Mouse (Mus musculus): ENCODE results near the gene Ccdc180. TPM values are rescaled to one million over a fixed set of nuclear protein-coding genes. Genes with fewer than 3 reads are reported as not detected.

Gene Ccdc180
- polyA plus RNA-seq, 1 experiment from 2014 or later: 0.14 TPM

GRCm38 (mm10) chr4:45981054-45981453 is 91.0 kb downstream of the Ccdc180 start:
- no peaks in the 10 kb centered on the region for H3K9me3 ChIP-seq
- H3K4me1 ChIP-seq (replicated peaks): no peaks in the 10 kb centered on the region
- ATAC-seq: no peak
- H3K4me2 ChIP-seq (replicated peaks): no peak overlapping the region
- H3K27me3 ChIP-seq (replicated peaks): no peaks in the 10 kb centered on the region
- H3K27ac ChIP-seq: no peak overlapping the region
- H3K9ac ChIP-seq: no peak overlapping the region
- H3K4me3 ChIP-seq (replicated peaks): no peak overlapping the region
- no peaks in the 10 kb centered on the region for H3K36me3 ChIP-seq

GRCm38 (mm10) chr4:45990427-45991135 is 100.5 kb downstream of the Ccdc180 start:
- ATAC-seq: no peak
- Histone ChIP-seq H3K9me3 (no peaks in the 10 kb centered on the region), H3K4me1 (replicated peaks) (peaks cover 5% of the 10 kb centered on the region; the same call in 1 of the 2 replicates), H3K9ac (no peak overlapping the region), H3K4me3 (replicated peaks) (no peak overlapping the region), H3K27me3 (replicated peaks) (no peaks in the 10 kb centered on the region), H3K4me2 (replicated peaks) (no peak overlapping the region), H3K36me3 (no peaks in the 10 kb centered on the region; the same call in 1 of the 2 replicates), H3K27ac (no peak overlapping the region)
- 21% methylated on average over 6 of the region's 6 CpGs for WGBS

- no peak for ATAC-seq
Measured at GRCm38 (mm10) chr4:45998536-45998935, 108.4 kb downstream of the Ccdc180 start.

More at GRCm38 (mm10) chr4:45998536-45998935, 108.4 kb downstream of the Ccdc180 start:
- WGBS: 85% methylated on average over 4 of the region's 4 CpGs
- Histone ChIP-seq H3K4me2 (replicated peaks) (no peak overlapping the region), H3K27ac (no peak overlapping the region), H3K27me3 (replicated peaks) (no peaks in the 10 kb centered on the region), H3K4me3 (replicated peaks) (no peak overlapping the region), H3K4me1 (replicated peaks) (no peaks in the 10 kb centered on the region), H3K9me3 (no peaks in the 10 kb centered on the region), H3K9ac (no peak overlapping the region), H3K36me3 (no peaks in the 10 kb centered on the region)

Other genes starting within 250 kb of the Ccdc180 start
- 428 and 484 TPM in 2 replicates for gene Aldh1b1, start 91.3 kb upstream of the Ccdc180 start, polyA plus RNA-seq (2015; fragmentation: Nextera tagmentation; extraction: Ambion mirVana)
- 0.42 and 0.53 TPM in 2 replicates for gene Igfbpl1, start 63.4 kb upstream of the Ccdc180 start, polyA plus RNA-seq (2015; fragmentation: Nextera tagmentation; extraction: Ambion mirVana)
- 6.6 and 7.1 TPM in 2 replicates for gene Stra6l, start 41.6 kb upstream of the Ccdc180 start, polyA plus RNA-seq (2015; fragmentation: Nextera tagmentation; extraction: Ambion mirVana)
- 27.1 and 29.0 TPM in 2 replicates for gene Tdrd7, start 75.0 kb downstream of the Ccdc180 start, polyA plus RNA-seq (2015; fragmentation: Nextera tagmentation; extraction: Ambion mirVana)
- 3.2 and 3.3 TPM in 2 replicates for gene Tmod1, start 148.6 kb downstream of the Ccdc180 start, polyA plus RNA-seq (2015; fragmentation: Nextera tagmentation; extraction: Ambion mirVana)
- gene Ncbp1, start 248.3 kb downstream of the Ccdc180 start, polyA plus RNA-seq (2015; fragmentation: Nextera tagmentation; extraction: Ambion mirVana): 65.6 and 66.8 TPM in 2 replicates
- gene Tstd2, start 248.4 kb downstream of the Ccdc180 start, polyA plus RNA-seq (2015; fragmentation: Nextera tagmentation; extraction: Ambion mirVana): 29.3 and 30.9 TPM in 2 replicates